Mouse (Mus musculus) heart, adult 2 months (tissue): Measurements from ENCODE around the gene Fam53b. TPM values are rescaled to one million over a fixed set of nuclear protein-coding genes. Genes with fewer than 3 reads are reported as not detected.

Source experiments
- DNase-seq, 2 experiments: peaks; one replicate each; pipeline ENCODE4 v3.0.0; 2021
- H3K27ac ChIP-seq: fragments of 200-600 bp; 2 replicates; pipeline ENCODE4 v1.8.1; 2022
- H3K27me3 ChIP-seq: fragments of 200-500 bp; 2 replicates; pipeline ENCODE4 v1.6.1; 2012; ENCODE audit warnings: mild to moderate bottlenecking, low read length, inconsistent platforms, mixed read lengths; ENCODE audit not compliant: control insufficient read depth, insufficient read depth
- H3K36me3 ChIP-seq: fragments of 200-500 bp; 2 replicates; pipeline ENCODE4 v1.6.1; 2012; ENCODE audit warnings: low read length, inconsistent platforms; ENCODE audit not compliant: control insufficient read depth, insufficient read depth
- H3K4me1 ChIP-seq: fragments of 200-500 bp; 2 replicates; pipeline ENCODE4 v1.6.1; 2011; ENCODE audit warnings: low read length; ENCODE audit not compliant: control insufficient read depth, insufficient read depth
- H3K4me3 ChIP-seq: fragments of 200-600 bp; 2 replicates; pipeline ENCODE4 v1.8.1; 2022
- H3K79me2 ChIP-seq: fragments of 200-500 bp; replicated peaks from 2 replicates; pipeline ENCODE4 v1.6.1; 2012; ENCODE audit warnings: mild to moderate bottlenecking, inconsistent platforms, low read length, moderate library complexity, mixed read lengths; ENCODE audit not compliant: control insufficient read depth, insufficient read depth
- H3K9ac ChIP-seq: fragments of 200-500 bp; 2 replicates; pipeline ENCODE4 v1.6.1; 2012; ENCODE audit warnings: low read depth, mild to moderate bottlenecking, control low read depth, inconsistent platforms, low read length, mixed read lengths
- CTCF ChIP-seq: fragments of 200-600 bp; IDR thresholded peaks from 2 replicates; pipeline ENCODE4 v1.8.1; 2022; ENCODE audit warnings: antibody characterized with exemption, mild to moderate bottlenecking, moderate library complexity
- EP300 ChIP-seq: fragments of 200-500 bp; IDR thresholded peaks from 2 replicates; pipeline ENCODE4 v1.6.1; 2011; ENCODE audit warnings: low read depth, low read length, control low read depth; ENCODE audit not compliant: insufficient read depth
- POLR2A ChIP-seq: fragments of 200-500 bp; IDR thresholded peaks from 2 replicates; pipeline ENCODE4 v1.6.1; 2011; ENCODE audit warnings: mild to moderate bottlenecking, low read depth, low read length, control low read depth; ENCODE audit not compliant: insufficient read depth
- WGBS: fragments of 180-500 bp; shearing (Covaris S2); methylation state at CpG from one replicate; pipeline ENCODE4 v1.1.7; 2018; 5-methylcytosine and 5-hydroxymethylcytosine counted together
- intact Hi-C: fragments of 180-260 bp; cut with DNase I; formaldehyde crosslinking; loops from one replicate; pipeline ENCODE4 v1.15.1; 2025
- polyA plus RNA-seq: library from polyadenylated mRNA; depleted of rRNA; stranded (reverse); fragments of >200 nt; gene quantifications from 2 replicates; pipeline ENCODE4 v1.2.3, GENCODE M21; 2012
- total RNA-seq, 2 experiments: library from RNA; stranded (reverse); gene quantifications; 2 replicates each; pipeline ENCODE4 v1.2.3; 2021

Gene Fam53b
- total and polyA plus RNA-seq, 3 experiments = 22.0 to 26.9 (median 22.5) TPM

DNA sequence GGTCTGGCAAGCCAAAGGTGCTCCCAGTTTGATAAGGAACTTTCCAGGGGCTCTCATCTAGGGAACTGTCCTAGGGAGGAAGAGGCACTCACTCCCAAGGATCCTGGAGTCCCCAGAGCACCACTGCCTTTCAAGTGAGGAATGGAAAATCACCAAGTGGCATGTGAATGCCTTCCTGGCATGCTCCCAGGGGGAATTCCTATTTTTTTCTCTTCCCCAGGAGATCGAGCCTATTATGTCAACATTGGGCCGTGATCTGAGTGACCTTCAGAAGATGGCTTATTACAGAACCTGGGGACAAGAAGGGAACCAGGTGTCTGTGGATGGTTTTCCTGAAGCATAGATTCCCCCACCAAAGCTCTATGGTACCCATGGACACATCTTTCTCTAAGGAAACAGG lies 62.0 kb downstream of the Fam53b start:
- TF ChIP-seq EP300 = no peak
- Histone ChIP-seq H3K4me3 (no peak overlapping the region), H3K4me1 (peaks cover 30% of the 10 kb centered on the region), H3K9ac (no peak overlapping the region), H3K79me2 (no peaks in the 10 kb centered on the region), H3K36me3 (peaks cover 5% of the 10 kb centered on the region), H3K27ac (peak overlapping the region; percentile 7; the same call in 1 of the 2 replicates), H3K27me3 (no peaks in the 10 kb centered on the region)
- 6% methylated on average over 2 of the region's 2 CpGs for WGBS
- intact Hi-C loops = no loop called here
- no peak for DNase-seq

- H3K4me1 ChIP-seq = peaks cover 22% of the 10 kb centered on the region
- H3K9ac ChIP-seq = no peak overlapping the region
- no peak for DNase-seq
- H3K27ac ChIP-seq = no peak overlapping the region
- no peaks in the 10 kb centered on the region for H3K79me2 ChIP-seq
- 88% methylated on average over 11 of the region's 11 CpGs for WGBS
- TF ChIP-seq EP300 (no peak), CTCF (no peak), POLR2A (no peak)
- H3K4me3 ChIP-seq = no peak overlapping the region
- H3K36me3 ChIP-seq = peaks cover 5% of the 10 kb centered on the region
- intact Hi-C loops = no loop called here
- no peaks in the 10 kb centered on the region for H3K27me3 ChIP-seq
These were observed 64.2 kb downstream of the Fam53b start for GRCm38 (mm10) chr7:132749504-132749903.

- Histone ChIP-seq H3K9ac (no peak overlapping the region), H3K27ac (peak overlapping the region; percentile 31; the same call in 1 of the 2 replicates), H3K36me3 (peaks cover 5% of the 10 kb centered on the region), H3K79me2 (no peaks in the 10 kb centered on the region), H3K4me3 (no peak overlapping the region), H3K4me1 (peaks cover 13% of the 10 kb centered on the region), H3K27me3 (no peaks in the 10 kb centered on the region)
- no peak for DNase-seq
- TF ChIP-seq POLR2A = no peak
- peak; percentile 22 for TF ChIP-seq CTCF
- WGBS = 61% methylated on average over 3 of the region's 3 CpGs
- intact Hi-C loops = no loop called here
These were observed 65.5 kb downstream of the Fam53b start for GRCm38 (mm10) chr7:132748076-132748769.

DNA sequence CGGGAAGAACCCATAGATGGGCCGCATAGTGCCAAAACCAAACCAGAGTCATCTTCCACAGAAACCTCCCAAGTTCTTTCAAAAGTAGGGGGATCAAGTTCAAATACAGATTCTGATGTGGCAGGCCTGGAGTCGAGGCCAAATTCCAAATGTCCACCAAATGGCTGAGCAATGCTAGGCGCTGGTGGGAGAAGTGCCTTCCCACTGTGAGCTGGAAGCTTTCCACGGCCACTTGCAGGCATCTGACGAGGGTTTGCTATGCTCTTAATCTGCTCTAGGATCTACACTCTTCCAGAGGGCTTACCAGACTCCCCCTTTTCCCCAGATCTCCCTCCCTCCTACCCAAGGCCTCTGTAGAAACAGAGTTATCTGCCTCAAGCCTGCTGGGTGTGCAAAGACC lies 66.6 kb downstream of the Fam53b start:
- no peak for DNase-seq
- Histone ChIP-seq H3K9ac (no peak overlapping the region), H3K79me2 (0 out of 2 replicates have a peak, but pooled peaks cover 1% of the 10 kb centered on the region), H3K4me3 (no peak overlapping the region), H3K4me1 (peaks cover 15% of the 10 kb centered on the region), H3K27me3 (no peaks in the 10 kb centered on the region), H3K36me3 (peaks cover 2% of the 10 kb centered on the region), H3K27ac (no peak overlapping the region)
- WGBS = 80% methylated on average over 6 of the region's 6 CpGs
- intact Hi-C loops = no loop called here
- TF ChIP-seq EP300 (no peak), POLR2A (no peak), CTCF (no peak)

DNA sequence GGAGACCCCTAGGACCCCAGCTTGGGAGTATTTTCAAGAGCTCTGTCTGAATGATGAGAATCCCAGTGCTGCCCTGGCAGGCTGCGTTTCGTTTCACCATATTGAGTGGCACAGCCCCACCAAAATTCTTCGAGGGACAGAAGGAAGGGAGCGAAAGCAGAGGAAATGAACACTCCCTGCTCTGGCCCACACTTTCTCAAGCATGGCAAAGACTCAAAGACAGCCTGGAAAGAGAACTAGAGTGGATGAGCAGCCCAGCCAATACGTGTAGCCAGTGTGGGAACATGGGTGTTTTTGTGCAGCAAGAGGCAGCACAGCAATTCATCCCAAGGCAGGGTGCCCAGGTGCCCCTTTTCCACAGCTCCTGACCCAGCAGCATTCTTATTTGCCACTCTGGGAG lies 70.8 kb downstream of the Fam53b start:
- Histone ChIP-seq H3K4me3 (no peak overlapping the region), H3K27ac (peak overlapping the region; percentile 23; the same call in 1 of the 2 replicates), H3K27me3 (no peaks in the 10 kb centered on the region), H3K4me1 (peaks cover 9% of the 10 kb centered on the region), H3K79me2 (0 out of 2 replicates have a peak, but pooled peaks cover 1% of the 10 kb centered on the region), H3K9ac (no peak overlapping the region), H3K36me3 (no peaks in the 10 kb centered on the region; the same call in 1 of the 2 replicates)
- no peak for DNase-seq
- TF ChIP-seq EP300 = no peak
- TF ChIP-seq CTCF = no peak
- no peak for TF ChIP-seq POLR2A
- intact Hi-C loops = no loop called here
- 57% methylated on average over 5 of the region's 5 CpGs for WGBS

DNA sequence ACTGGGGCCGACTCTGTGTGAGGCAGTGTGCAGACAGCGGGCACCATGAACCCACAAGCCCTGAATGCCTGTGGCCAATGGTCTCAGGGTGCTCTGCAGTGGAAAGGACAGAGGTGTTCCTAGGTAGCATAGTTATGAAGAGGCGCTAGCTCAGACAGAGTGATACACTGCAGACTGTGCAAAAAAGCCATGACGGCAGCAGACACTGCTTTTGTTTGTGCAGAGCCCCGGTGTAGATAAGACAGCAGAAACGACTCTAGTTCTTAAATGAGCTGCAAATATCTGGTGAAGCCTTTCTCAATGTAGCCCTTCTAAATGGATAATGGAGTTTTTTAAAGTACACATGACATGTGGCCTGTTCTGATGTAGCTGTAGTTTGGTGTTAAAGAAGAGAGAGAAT lies 73.9 kb downstream of the Fam53b start:
- Histone ChIP-seq H3K9ac (no peak overlapping the region), H3K4me3 (no peak overlapping the region), H3K27me3 (no peaks in the 10 kb centered on the region), H3K36me3 (peaks cover 2% of the 10 kb centered on the region; the same call in 1 of the 2 replicates), H3K27ac (no peak overlapping the region), H3K4me1 (peaks cover 24% of the 10 kb centered on the region), H3K79me2 (0 out of 2 replicates have a peak, but pooled peaks cover 1% of the 10 kb centered on the region)
- WGBS = 60% methylated on average over 6 of the region's 6 CpGs
- intact Hi-C loops = loop anchor here (5.0 kb wide), 1 partner anchor 32 kb away; no protein-coding TSS in a partner anchor
- no peak for DNase-seq
- TF ChIP-seq EP300 (no peak), POLR2A (no peak), CTCF (no peak)
